In the genomic region with DNA sequence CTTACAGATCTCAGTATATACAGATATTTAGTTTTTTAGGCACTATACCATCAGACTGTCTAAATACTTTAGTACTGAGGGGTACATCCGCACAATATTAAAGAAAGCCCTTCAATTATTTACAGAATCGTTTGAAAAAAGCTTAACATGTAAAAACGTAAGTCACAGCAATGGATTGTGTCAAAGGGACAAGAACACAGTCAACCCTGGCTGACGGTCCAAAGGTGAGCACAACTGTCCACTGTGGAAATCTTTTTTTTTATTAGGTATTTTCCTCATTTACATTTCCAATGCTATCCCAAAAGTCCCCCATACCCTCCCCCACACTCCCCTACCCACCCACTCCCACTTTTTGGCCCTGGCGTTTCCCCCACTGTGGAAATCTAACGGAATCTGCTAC, we compare ENCODE assay signal across 18 mouse cellular contexts.
"Had no signal": no experiment of that assay in that cellular context is flagged by ENCODE, and none has a peak within 500 bp of the region (broad histone marks: within the 10 kb centered on the region; RNA-seq: fewer than 3 reads in every experiment).

No protein-coding gene starts in this region.

- H3K27me3 ChIP-seq: midbrain, embryonic 12.5 days; neural tube, embryonic 13.5 days; neural tube, embryonic 15.5 days had no signal

- H3K4me3 ChIP-seq: midbrain, embryonic 10.5 days; midbrain, embryonic 12.5 days; myocyte; neural tube, embryonic 13.5 days; neural tube, embryonic 15.5 days had no signal

- H3K4me1 ChIP-seq: midbrain, embryonic 12.5 days; neural tube, embryonic 13.5 days; neural tube, embryonic 15.5 days had no signal

- H3K9me3 ChIP-seq: midbrain, embryonic 10.5 days; midbrain, embryonic 12.5 days; neural tube, embryonic 13.5 days; neural tube, embryonic 15.5 days had no signal

- H3K27ac ChIP-seq: midbrain, embryonic 10.5 days; midbrain, embryonic 12.5 days; neural tube, embryonic 13.5 days; neural tube, embryonic 15.5 days had no signal

- H3K36me3 ChIP-seq: midbrain, embryonic 10.5 days; midbrain, embryonic 12.5 days; neural tube, embryonic 13.5 days; neural tube, embryonic 15.5 days had no signal

- ATAC-seq: midbrain, embryonic 16.5 days had no signal

- H3K9ac ChIP-seq: lung, embryonic 14.5 days; midbrain, embryonic 12.5 days; neural tube, embryonic 13.5 days; neural tube, embryonic 15.5 days had no signal

- H3K4me2 ChIP-seq: lung, embryonic 14.5 days; midbrain, embryonic 12.5 days; neural tube, embryonic 13.5 days; neural tube, embryonic 15.5 days had no signal

- DNase-seq: lung, embryonic 14.5 days; lung, postnatal 10 days; lung, postnatal 4 days; midbrain, embryonic 14.5 days; retina, postnatal 1 day; right cerebral cortex, adult 18-20 months; right cerebral cortex, postnatal 25 days; right cerebral cortex, postnatal 4 days; spleen, adult 18-20 months; thymus, adult 18-20 months; thymus, postnatal 14 days; thymus, postnatal 36 days had no signal
